Mouse (Mus musculus) testis, adult 2 months (tissue): ENCODE measurements around the gene Dock2. TPM values are rescaled to one million over a fixed set of nuclear protein-coding genes. Genes with fewer than 3 reads are reported as not detected.
A peak's percentile ranks its signal among the peaks of the same experiment; 100 is the strongest.

Source experiments
- H3K27ac ChIP-seq: fragments of 200-500 bp; 2 replicates; pipeline ENCODE4 v1.5.1; 2012; ENCODE audit warnings: low read depth, low read length; ENCODE audit not compliant: control insufficient read depth, insufficient read depth
- H3K27me3 ChIP-seq: fragments of 200-500 bp; 2 replicates; pipeline ENCODE4 v1.6.1; 2012; ENCODE audit warnings: mild to moderate bottlenecking, low read length, moderate library complexity; ENCODE audit not compliant: control insufficient read depth, insufficient read depth
- H3K36me3 ChIP-seq: fragments of 200-500 bp; 2 replicates; pipeline ENCODE4 v1.6.1; 2012; ENCODE audit warnings: mild to moderate bottlenecking, low read length; ENCODE audit not compliant: control insufficient read depth, insufficient read depth
- H3K4me1 ChIP-seq: fragments of 200-500 bp; 2 replicates; pipeline ENCODE4 v1.6.1; 2012; ENCODE audit warnings: low read length; ENCODE audit not compliant: control insufficient read depth, insufficient read depth
- H3K4me3 ChIP-seq: fragments of 200-500 bp; 2 replicates; pipeline ENCODE4 v1.5.1; 2012; ENCODE audit warnings: low read depth, mild to moderate bottlenecking, low read length, moderate library complexity, mixed read lengths; ENCODE audit not compliant: control insufficient read depth
- CTCF ChIP-seq: fragments of 200-500 bp; IDR thresholded peaks from 2 replicates; pipeline ENCODE4 v1.5.1; 2012; ENCODE audit warnings: low read depth, mild to moderate bottlenecking, inconsistent platforms, low read length, moderate library complexity; ENCODE audit not compliant: control insufficient read depth, insufficient read depth, insufficient replicate concordance
- POLR2A ChIP-seq: fragments of 200-500 bp; IDR thresholded peaks from 2 replicates; pipeline ENCODE4 v1.6.1; 2012; ENCODE audit warnings: low read depth, mild to moderate bottlenecking, inconsistent platforms, low read length, moderate library complexity; ENCODE audit not compliant: control insufficient read depth
- polyA plus RNA-seq: library from polyadenylated mRNA; depleted of rRNA; stranded (reverse); fragments of >200 nt; gene quantifications from 2 replicates; pipeline ENCODE4 v1.2.3, GENCODE M21; 2012

Gene Dock2
- polyA plus RNA-seq, 1 experiment, result 1.7 TPM

GRCm38 (mm10) chr11:34763739-34764361, 19.8 kb downstream of the Dock2 start:
- TF ChIP-seq POLR2A, result no peak
- TF ChIP-seq CTCF, result no peak
- no peaks in the 10 kb centered on the region for H3K27me3 ChIP-seq
- no peak overlapping the region for H3K4me3 ChIP-seq

GRCm38 (mm10) chr11:34762570-34763127, 21.0 kb downstream of the Dock2 start:
- Histone ChIP-seq H3K27me3 (no peaks in the 10 kb centered on the region), H3K36me3 (no peaks in the 10 kb centered on the region), H3K4me3 (no peak overlapping the region), H3K4me1 (no peaks in the 10 kb centered on the region), H3K27ac (no peak overlapping the region)
- no peak for TF ChIP-seq CTCF
- no peak for TF ChIP-seq POLR2A

More at GRCm38 (mm10) chr11:34763739-34764361, 19.8 kb downstream of the Dock2 start:
- no peaks in the 10 kb centered on the region for H3K36me3 ChIP-seq
- H3K27ac ChIP-seq, result no peak overlapping the region
- no peaks in the 10 kb centered on the region for H3K4me1 ChIP-seq

GRCm38 (mm10) chr11:34762125-34762524, 21.6 kb downstream of the Dock2 start:
- Histone ChIP-seq H3K4me3 (no peak overlapping the region), H3K27ac (no peak overlapping the region), H3K27me3 (no peaks in the 10 kb centered on the region), H3K36me3 (no peaks in the 10 kb centered on the region), H3K4me1 (no peaks in the 10 kb centered on the region)
- TF ChIP-seq CTCF, result no peak
- TF ChIP-seq POLR2A, result no peak

GRCm38 (mm10) chr11:34759582-34759981, 24.1 kb downstream of the Dock2 start:
- Histone ChIP-seq H3K36me3 (no peaks in the 10 kb centered on the region), H3K4me3 (no peak overlapping the region), H3K27ac (no peak overlapping the region), H3K4me1 (no peaks in the 10 kb centered on the region), H3K27me3 (no peaks in the 10 kb centered on the region)
- TF ChIP-seq POLR2A (no peak), CTCF (no peak)

GRCm38 (mm10) chr11:34741081-34741480, 42.6 kb downstream of the Dock2 start:
- no peak overlapping the region for H3K27ac ChIP-seq
- TF ChIP-seq POLR2A (no peak), CTCF (no peak)
- no peak overlapping the region for H3K4me3 ChIP-seq
- H3K4me1 ChIP-seq, result no peaks in the 10 kb centered on the region
- no peaks in the 10 kb centered on the region for H3K36me3 ChIP-seq
- no peaks in the 10 kb centered on the region for H3K27me3 ChIP-seq

GRCm38 (mm10) chr11:34739816-34740215, 43.9 kb downstream of the Dock2 start:
- TF ChIP-seq CTCF (no peak), POLR2A (no peak)
- no peaks in the 10 kb centered on the region for H3K27me3 ChIP-seq
- no peaks in the 10 kb centered on the region for H3K36me3 ChIP-seq
- no peak overlapping the region for H3K27ac ChIP-seq
- peak overlapping the region; percentile 51 for H3K4me3 ChIP-seq
- H3K4me1 ChIP-seq, result no peaks in the 10 kb centered on the region

GRCm38 (mm10) chr11:34738945-34739344, 44.7 kb downstream of the Dock2 start:
- H3K4me1 ChIP-seq, result no peaks in the 10 kb centered on the region
- H3K27me3 ChIP-seq, result no peaks in the 10 kb centered on the region
- no peak for TF ChIP-seq POLR2A
- TF ChIP-seq CTCF, result no peak
- H3K4me3 ChIP-seq, result peak overlapping the region; percentile 84
- H3K36me3 ChIP-seq, result no peaks in the 10 kb centered on the region
- peak overlapping the region; percentile 67; the same call in 1 of the 2 replicates for H3K27ac ChIP-seq

- H3K27me3 ChIP-seq, result no peaks in the 10 kb centered on the region
- no peak for TF ChIP-seq POLR2A
- no peak for TF ChIP-seq CTCF
Measured at GRCm38 (mm10) chr11:34737193-34737592, 46.5 kb downstream of the Dock2 start.

More at GRCm38 (mm10) chr11:34737193-34737592, 46.5 kb downstream of the Dock2 start:
- Histone ChIP-seq H3K36me3 (no peaks in the 10 kb centered on the region), H3K4me1 (no peaks in the 10 kb centered on the region), H3K4me3 (no peak overlapping the region), H3K27ac (no peak overlapping the region)
